Mouse (Mus musculus): Measurements from ENCODE around the gene Slc16a10. TPM values are rescaled to one million over a fixed set of nuclear protein-coding genes. Genes with fewer than 3 reads are reported as not detected.

The Slc16a10 gene
- polyA plus RNA-seq, 1 experiment from 2014 or later, result 26.6 TPM

GRCm38 (mm10) chr10:40094752-40095151 is 47.3 kb downstream of the Slc16a10 start:
- DNase-seq (ENCODE audit: low spot score) (no peak), ATAC-seq (replicated peaks; ENCODE audit: low FRiP score, low TSS enrichment, low read depth) (no peak)
- H3K4me1 ChIP-seq (replicated peaks; ENCODE audit: control insufficient read depth, insufficient read depth, low read length), result no peaks in the 10 kb centered on the region
- no peak overlapping the region for H3K27ac ChIP-seq (ENCODE audit: low read depth)
- no peak overlapping the region for H3K9ac ChIP-seq (ENCODE audit: low read length)
- H3K36me3 ChIP-seq (ENCODE audit: control insufficient read depth, insufficient read depth, low read length), result no peaks in the 10 kb centered on the region
- 0 out of 2 replicates have a peak, but pooled peaks cover 3% of the 10 kb centered on the region for H3K9me3 ChIP-seq (ENCODE audit: control insufficient read depth, low read length)
- 43% methylated on average over 2 of the region's 2 CpGs for WGBS
- H3K4me2 ChIP-seq (ENCODE audit: low read length), result no peak overlapping the region
- H3K27me3 ChIP-seq (replicated peaks; ENCODE audit: control insufficient read depth, insufficient read depth, low read length), result no peaks in the 10 kb centered on the region
- no peak overlapping the region for H3K4me3 ChIP-seq (ENCODE audit: low read depth, low read length)

- no peak for ATAC-seq (replicated peaks; ENCODE audit: low FRiP score, low TSS enrichment, low read depth)
- no peaks in the 10 kb centered on the region for H3K4me1 ChIP-seq (replicated peaks; ENCODE audit: control insufficient read depth, insufficient read depth, low read length)
- 0 out of 2 replicates have a peak, but pooled peaks cover 3% of the 10 kb centered on the region for H3K9me3 ChIP-seq (ENCODE audit: control insufficient read depth, low read length)
- H3K4me3 ChIP-seq (ENCODE audit: low read depth, low read length), result no peak overlapping the region
- no peak overlapping the region for H3K27ac ChIP-seq (ENCODE audit: low read depth)
- no peaks in the 10 kb centered on the region for H3K36me3 ChIP-seq (ENCODE audit: control insufficient read depth, insufficient read depth, low read length)
- no peak for DNase-seq (ENCODE audit: low spot score)
- H3K4me2 ChIP-seq (ENCODE audit: low read length), result no peak overlapping the region
- H3K9ac ChIP-seq (ENCODE audit: low read length), result no peak overlapping the region
- H3K27me3 ChIP-seq (replicated peaks; ENCODE audit: control insufficient read depth, insufficient read depth, low read length), result no peaks in the 10 kb centered on the region
Measured at GRCm38 (mm10) chr10:40093526-40093925, 48.5 kb downstream of the Slc16a10 start.

- H3K9me3 ChIP-seq (ENCODE audit: control insufficient read depth, low read length), result 0 out of 2 replicates have a peak, but pooled peaks cover 3% of the 10 kb centered on the region
- H3K36me3 ChIP-seq (ENCODE audit: control insufficient read depth, insufficient read depth, low read length), result no peaks in the 10 kb centered on the region
- no peak overlapping the region for H3K27ac ChIP-seq (ENCODE audit: low read depth)
- no peak overlapping the region for H3K4me2 ChIP-seq (ENCODE audit: low read length)
- DNase-seq (ENCODE audit: low spot score) (no peak), ATAC-seq (replicated peaks; ENCODE audit: low FRiP score, low TSS enrichment, low read depth) (no peak)
- no peak overlapping the region for H3K4me3 ChIP-seq (ENCODE audit: low read depth, low read length)
- no peak overlapping the region for H3K9ac ChIP-seq (ENCODE audit: low read length)
- H3K4me1 ChIP-seq (replicated peaks; ENCODE audit: control insufficient read depth, insufficient read depth, low read length), result no peaks in the 10 kb centered on the region
- 62% methylated on average over 2 of the region's 2 CpGs for WGBS
- H3K27me3 ChIP-seq (replicated peaks; ENCODE audit: control insufficient read depth, insufficient read depth, low read length), result no peaks in the 10 kb centered on the region
Measured at GRCm38 (mm10) chr10:40091455-40091854, 50.6 kb downstream of the Slc16a10 start.

- H3K27ac ChIP-seq (ENCODE audit: low read depth), result no peak overlapping the region
- 67% methylated on average over 11 of the region's 11 CpGs for WGBS
- H3K36me3 ChIP-seq (ENCODE audit: control insufficient read depth, insufficient read depth, low read length), result no peaks in the 10 kb centered on the region
- ATAC-seq (replicated peaks; ENCODE audit: low FRiP score, low TSS enrichment, low read depth) (peak; percentile 72; the same call in 1 of the 2 replicates), DNase-seq (ENCODE audit: low spot score) (no peak)
- H3K4me1 ChIP-seq (replicated peaks; ENCODE audit: control insufficient read depth, insufficient read depth, low read length), result no peaks in the 10 kb centered on the region
- H3K9ac ChIP-seq (ENCODE audit: low read length), result no peak overlapping the region
- H3K4me3 ChIP-seq (ENCODE audit: low read depth, low read length), result no peak overlapping the region
- H3K9me3 ChIP-seq (ENCODE audit: control insufficient read depth, low read length), result 0 out of 2 replicates have a peak, but pooled peaks cover 3% of the 10 kb centered on the region
- H3K27me3 ChIP-seq (replicated peaks; ENCODE audit: control insufficient read depth, insufficient read depth, low read length), result no peaks in the 10 kb centered on the region
- H3K4me2 ChIP-seq (ENCODE audit: low read length), result no peak overlapping the region
Measured at GRCm38 (mm10) chr10:40090504-40091428, 51.3 kb downstream of the Slc16a10 start.

GRCm38 (mm10) chr10:40084332-40085093 is 57.5 kb downstream of the Slc16a10 start:
- 0 out of 2 replicates have a peak, but pooled peaks have one; percentile 55 for ATAC-seq (replicated peaks; ENCODE audit: low FRiP score, low TSS enrichment, low read depth)

GRCm38 (mm10) chr10:40083556-40083955 is 58.5 kb downstream of the Slc16a10 start:
- Histone ChIP-seq H3K27me3 (replicated peaks; ENCODE audit: control insufficient read depth, insufficient read depth, low read length) (no peaks in the 10 kb centered on the region), H3K9ac (ENCODE audit: low read length) (no peak overlapping the region), H3K4me3 (ENCODE audit: low read depth, low read length) (no peak overlapping the region), H3K27ac (ENCODE audit: low read depth) (no peak overlapping the region), H3K36me3 (ENCODE audit: control insufficient read depth, insufficient read depth, low read length) (no peaks in the 10 kb centered on the region), H3K9me3 (ENCODE audit: control insufficient read depth, low read length) (no peaks in the 10 kb centered on the region), H3K4me2 (ENCODE audit: low read length) (no peak overlapping the region), H3K4me1 (replicated peaks; ENCODE audit: control insufficient read depth, insufficient read depth, low read length) (peaks cover 21% of the 10 kb centered on the region)
- 81% methylated on average over 4 of the region's 4 CpGs for WGBS
- ATAC-seq (replicated peaks; ENCODE audit: low FRiP score, low TSS enrichment, low read depth), result no peak
- no peak for DNase-seq (ENCODE audit: low spot score)

More at GRCm38 (mm10) chr10:40084332-40085093, 57.5 kb downstream of the Slc16a10 start:
- no peak overlapping the region for H3K27ac ChIP-seq (ENCODE audit: low read depth)
- no peaks in the 10 kb centered on the region for H3K36me3 ChIP-seq (ENCODE audit: control insufficient read depth, insufficient read depth, low read length)
- no peak for DNase-seq (ENCODE audit: low spot score)
- H3K9me3 ChIP-seq (ENCODE audit: control insufficient read depth, low read length), result no peaks in the 10 kb centered on the region
- no peak overlapping the region for H3K9ac ChIP-seq (ENCODE audit: low read length)
- H3K4me3 ChIP-seq (ENCODE audit: low read depth, low read length), result no peak overlapping the region
- no peaks in the 10 kb centered on the region for H3K27me3 ChIP-seq (replicated peaks; ENCODE audit: control insufficient read depth, insufficient read depth, low read length)
- 78% methylated on average over 12 of the region's 12 CpGs for WGBS
- no peak overlapping the region for H3K4me2 ChIP-seq (ENCODE audit: low read length)
- H3K4me1 ChIP-seq (replicated peaks; ENCODE audit: control insufficient read depth, insufficient read depth, low read length), result peaks cover 21% of the 10 kb centered on the region

- ATAC-seq (replicated peaks; ENCODE audit: low FRiP score, low TSS enrichment, low read depth) (no peak), DNase-seq (ENCODE audit: low spot score) (no peak)
- Histone ChIP-seq H3K9me3 (ENCODE audit: control insufficient read depth, low read length) (no peaks in the 10 kb centered on the region), H3K4me3 (ENCODE audit: low read depth, low read length) (no peak overlapping the region), H3K27ac (ENCODE audit: low read depth) (no peak overlapping the region), H3K36me3 (ENCODE audit: control insufficient read depth, insufficient read depth, low read length) (no peaks in the 10 kb centered on the region), H3K27me3 (replicated peaks; ENCODE audit: control insufficient read depth, insufficient read depth, low read length) (no peaks in the 10 kb centered on the region), H3K9ac (ENCODE audit: low read length) (no peak overlapping the region), H3K4me2 (ENCODE audit: low read length) (no peak overlapping the region), H3K4me1 (replicated peaks; ENCODE audit: control insufficient read depth, insufficient read depth, low read length) (peaks cover 21% of the 10 kb centered on the region)
- WGBS, result 87% methylated on average over 7 of the region's 7 CpGs
Measured at GRCm38 (mm10) chr10:40082668-40083067, 59.4 kb downstream of the Slc16a10 start.

GRCm38 (mm10) chr10:40080533-40080932 is 61.5 kb downstream of the Slc16a10 start:
- no peaks in the 10 kb centered on the region for H3K9me3 ChIP-seq (ENCODE audit: control insufficient read depth, low read length)
- H3K4me1 ChIP-seq (replicated peaks; ENCODE audit: control insufficient read depth, insufficient read depth, low read length), result peaks cover 25% of the 10 kb centered on the region
- H3K9ac ChIP-seq (ENCODE audit: low read length), result no peak overlapping the region
- WGBS, result 33% methylated on average over 10 of the region's 10 CpGs
- H3K4me2 ChIP-seq (ENCODE audit: low read length), result no peak overlapping the region
- peak overlapping the region; percentile 51; the same call in 1 of the 2 replicates for H3K27ac ChIP-seq (ENCODE audit: low read depth)
- ATAC-seq (replicated peaks; ENCODE audit: low FRiP score, low TSS enrichment, low read depth) (no peak), DNase-seq (ENCODE audit: low spot score) (no peak)
- no peaks in the 10 kb centered on the region for H3K36me3 ChIP-seq (ENCODE audit: control insufficient read depth, insufficient read depth, low read length)
- no peaks in the 10 kb centered on the region for H3K27me3 ChIP-seq (replicated peaks; ENCODE audit: control insufficient read depth, insufficient read depth, low read length)
- no peak overlapping the region for H3K4me3 ChIP-seq (ENCODE audit: low read depth, low read length)
